Mouse (Mus musculus) CH12.LX (cell line): ENCODE measurements around the gene Gne.

Experiments used
- CHD2 ChIP-seq: IDR thresholded peaks from 2 replicates; pipeline ENCODE4 v1.6.1; 2011; ENCODE audit warnings: low read length, improper control_type of control experiment
- CTCF ChIP-seq, 2 experiments: IDR thresholded peaks in 1 of 2; conservative IDR thresholded peaks in 1 of 2; 2 replicates each; pipeline ENCODE4 v1.5.1; 2011 to 2012; ENCODE audit warnings: low read depth in 2 of 2, low read length in 2 of 2, improper control_type of control experiment in 1 of 2, inconsistent platforms in 1 of 2, mild to moderate bottlenecking in 1 of 2, moderate library complexity in 1 of 2
- EP300 ChIP-seq: IDR thresholded peaks from 2 replicates; pipeline ENCODE4 v1.6.1; 2011; ENCODE audit warnings: low read length, improper control_type of control experiment
- JUND ChIP-seq: conservative IDR thresholded peaks from 2 replicates; pipeline ENCODE4 v1.6.1; 2011; ENCODE audit warnings: low read depth, low read length, improper control_type of control experiment
- MAZ ChIP-seq: IDR thresholded peaks from 2 replicates; pipeline ENCODE4 v1.6.1; 2012; ENCODE audit warnings: low read depth, mild to moderate bottlenecking, inconsistent platforms, low read length, improper control_type of control experiment, moderate library complexity
- PAX5 ChIP-seq: IDR thresholded peaks from 2 replicates; pipeline ENCODE4 v1.6.1; 2012; ENCODE audit warnings: low read length, inconsistent platforms, mixed read lengths
- POLR2A ChIP-seq: IDR thresholded peaks from 2 replicates; pipeline ENCODE4 v1.6.1; 2011; ENCODE audit warnings: low read depth, mild to moderate bottlenecking, improper control_type of control experiment, low read length
- POLR2AphosphoS2 ChIP-seq: IDR thresholded peaks from 2 replicates; pipeline ENCODE4 v1.6.1; 2011; ENCODE audit warnings: low read depth, low read length, improper control_type of control experiment
- SMC3 ChIP-seq: IDR thresholded peaks from 2 replicates; pipeline ENCODE4 v1.6.1; 2011; ENCODE audit warnings: low read depth, low read length, improper control_type of control experiment
- TBP ChIP-seq: conservative IDR thresholded peaks from 2 replicates; pipeline ENCODE4 v1.6.1; 2011; ENCODE audit warnings: low read depth, low read length, improper control_type of control experiment
- UBTF ChIP-seq: IDR thresholded peaks from 2 replicates; pipeline ENCODE4 v1.6.1; 2012; ENCODE audit warnings: low read depth, mild to moderate bottlenecking, inconsistent platforms, low read length, improper control_type of control experiment, moderate library complexity

DNA sequence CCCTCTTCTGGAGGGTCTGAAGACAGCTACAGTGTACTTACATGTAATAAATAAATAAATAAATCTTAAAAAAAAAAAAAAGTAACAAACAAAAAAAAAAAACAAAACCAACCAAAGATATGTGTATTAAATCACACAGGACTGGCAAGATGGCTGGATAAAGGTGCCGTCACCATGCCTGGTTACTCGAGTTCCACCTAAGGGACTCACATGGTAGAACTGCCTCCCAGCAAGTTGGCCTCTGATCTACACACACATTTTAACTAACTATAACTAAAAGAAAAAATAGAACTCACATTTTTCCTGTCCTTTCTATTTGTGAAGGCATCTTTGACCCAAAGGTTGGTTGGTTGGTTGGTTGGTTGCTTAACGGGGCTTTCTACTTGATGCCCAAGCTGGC is 72.2 kb downstream of the Gne start:
- TF ChIP-seq POLR2AphosphoS2 (no peak), POLR2A (no peak), TBP (no peak), JUND (no peak), EP300 (no peak), SMC3 (no peak), UBTF (no peak), CTCF (conservative IDR thresholded peaks at IDR 0.05 in 1 of 2, IDR thresholded peaks at IDR 0.05 in 1 of 2; ENCODE audit: low read depth in 2 of 2, low read length in 2 of 2) (no peak; a peak in 1 of 4 replicates), CHD2 (no peak), PAX5 (no peak), MAZ (no peak)
